Mouse (Mus musculus) heart, postnatal 0 days (tissue): ENCODE data around the gene Kcnk12.

ENCODE experiments used
- CTCF ChIP-seq: IDR thresholded peaks from 2 replicates; pipeline ENCODE4 v1.5.1; 2016; ENCODE audit warnings: antibody characterized with exemption, control low read depth, low read depth
- EP300 ChIP-seq: IDR thresholded peaks from 2 replicates; pipeline ENCODE4 v1.6.1; 2016; ENCODE audit warnings: antibody characterized with exemption, low read depth

GRCm38 (mm10) chr17:87842156-87842555 is 44.4 kb upstream of the Kcnk12 start:
- TF ChIP-seq CTCF (no peak), EP300 (no peak)
